Mouse (Mus musculus): ENCODE results near the gene Rnf167.

DNA sequence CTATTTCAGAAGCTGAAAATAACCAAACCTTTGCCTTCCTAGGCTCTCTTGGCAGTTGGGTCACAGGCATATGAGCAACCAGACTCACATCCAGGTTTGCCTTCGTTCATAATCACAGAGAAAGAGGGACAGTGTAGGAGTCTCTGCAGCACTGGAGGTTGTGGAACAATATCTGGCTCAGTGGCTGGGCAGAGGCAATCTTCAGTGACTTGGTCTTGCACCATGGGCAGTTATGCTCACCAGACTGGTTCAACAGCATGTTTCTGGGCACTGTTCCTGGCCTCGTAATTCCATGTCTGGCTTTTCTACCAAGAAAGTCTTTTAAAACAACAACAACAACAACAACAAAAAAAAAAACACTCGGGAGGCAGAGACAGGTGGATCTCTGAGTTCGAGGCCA lies 11.4 kb upstream of the Rnf167 start:
- TF ChIP-seq POLR2A (IDR thresholded peaks at IDR 0.05; ENCODE audit: extremely low read depth, insufficient read depth, low read length) (no peak), CTCF (IDR thresholded peaks at IDR 0.05; ENCODE audit: low read depth, low read length) (no peak)

All from liver, adult 2 months (tissue).